Mouse (Mus musculus) liver, postnatal 0 days (tissue): ENCODE results near the gene Onecut3. TPM values are rescaled to one million over a fixed set of nuclear protein-coding genes. Genes with fewer than 3 reads are reported as not detected.

Experiments used
- ATAC-seq: fragments of 200-750 bp; cut with Nextera tagmentation; 2 replicates; pipeline ENCODE4 v1.8.0; 2017; ENCODE audit warnings: mild to moderate bottlenecking, moderate library complexity
- DNase-seq: peaks from one replicate; pipeline ENCODE4 v3.0.0-alpha.2; 2016
- H3K27ac ChIP-seq: fragments of 300-500 bp; sonication (generic); 2 replicates; pipeline ENCODE4 v1.5.1; 2014; ENCODE audit warnings: antibody characterized with exemption, moderate library complexity, mild to moderate bottlenecking, low read depth
- H3K27me3 ChIP-seq: fragments of 300-500 bp; sonication (generic); 2 replicates; pipeline ENCODE4 v1.6.1; 2014; ENCODE audit warnings: low read length, control low read depth, mixed read lengths; ENCODE audit not compliant: insufficient read depth
- H3K36me3 ChIP-seq: fragments of 300-500 bp; sonication (generic); replicated peaks from 2 replicates; pipeline ENCODE4 v1.6.1; 2014; ENCODE audit warnings: mild to moderate bottlenecking, control low read depth, low read length, moderate library complexity, mixed read lengths; ENCODE audit not compliant: insufficient read depth
- H3K4me1 ChIP-seq: fragments of 300-500 bp; sonication (generic); 2 replicates; pipeline ENCODE4 v1.6.1; 2014; ENCODE audit warnings: antibody characterized with exemption, mild to moderate bottlenecking, control low read depth; ENCODE audit not compliant: insufficient read depth
- H3K4me2 ChIP-seq: fragments of 300-500 bp; sonication (generic); 2 replicates; pipeline ENCODE4 v1.6.1; 2014; ENCODE audit warnings: low read depth, mild to moderate bottlenecking, low read length, moderate library complexity, mixed read lengths
- H3K4me3 ChIP-seq: fragments of 300-500 bp; sonication (generic); 2 replicates; pipeline ENCODE4 v1.5.1; 2014; ENCODE audit warnings: low read depth, low read length
- H3K9ac ChIP-seq: fragments of 300-500 bp; sonication (generic); replicated peaks from 2 replicates; pipeline ENCODE4 v1.6.1; 2014; ENCODE audit warnings: mild to moderate bottlenecking, moderate library complexity
- H3K9me3 ChIP-seq: fragments of 300-500 bp; sonication (generic); 2 replicates; pipeline ENCODE4 v1.6.1; 2016; ENCODE audit warnings: mild to moderate bottlenecking, control low read depth, low read length, mixed read lengths
- CTCF ChIP-seq: sonication (generic); IDR thresholded peaks from 2 replicates; pipeline ENCODE4 v1.5.1; 2016; ENCODE audit warnings: antibody characterized with exemption, low read depth
- EP300 ChIP-seq: IDR thresholded peaks from 2 replicates; pipeline ENCODE4 v1.6.1; 2016; ENCODE audit warnings: antibody characterized with exemption, low read depth, mild to moderate bottlenecking
- WGBS: fragments of 180-500 bp; shearing (Covaris S2); extraction: QIAGEN DNeasy Blood & Tissue Kit; methylation state at CpG from one replicate; pipeline ENCODE4 v1.1.7; 2014; ENCODE audit not compliant: insufficient replicate concordance; 5-methylcytosine and 5-hydroxymethylcytosine counted together
- polyA plus RNA-seq: library from polyadenylated mRNA; unstranded; fragments of >200 nt; fragmentation: Nextera tagmentation; extraction: Ambion mirVana; gene quantifications from 2 replicates; pipeline ENCODE4 v1.2.1, GENCODE M21; 2015

Onecut3 gene
- polyA plus RNA-seq, 1 experiment from 2014 or later, result not detected

- no peak for ATAC-seq
- WGBS, result 35% methylated on average over 5 of the region's 5 CpGs
These were observed 44.9 kb downstream of the Onecut3 start for GRCm38 (mm10) chr10:80539493-80539892.

DNA sequence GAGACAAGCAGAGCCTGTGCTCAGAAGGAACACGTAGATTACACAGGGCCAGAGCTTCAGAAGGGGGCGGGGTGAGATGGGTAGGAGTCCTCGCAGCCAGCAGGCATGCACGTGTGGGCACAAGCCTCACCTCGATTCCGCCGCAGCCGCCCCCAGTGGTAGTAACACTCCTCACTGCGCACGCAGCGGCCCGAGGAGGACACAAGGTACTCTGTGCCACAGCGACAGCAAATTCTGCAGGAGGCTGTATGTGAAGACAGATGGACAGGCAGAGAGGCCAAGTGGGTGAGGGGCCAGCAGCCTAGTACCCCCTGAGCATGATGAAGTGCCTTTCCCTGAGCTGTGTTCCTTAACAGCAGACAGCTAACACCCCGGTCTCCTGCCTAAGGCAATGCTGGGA is 49.2 kb downstream of the Onecut3 start:
- Histone ChIP-seq H3K4me3 (no peak overlapping the region), H3K9ac (no peak overlapping the region), H3K4me2 (no peak overlapping the region), H3K36me3 (peaks cover 68% of the 10 kb centered on the region), H3K4me1 (peaks cover 11% of the 10 kb centered on the region), H3K9me3 (no peaks in the 10 kb centered on the region), H3K27me3 (no peaks in the 10 kb centered on the region), H3K27ac (no peak overlapping the region)
- ATAC-seq, result no peak
- TF ChIP-seq CTCF (no peak), EP300 (no peak)
- 88% methylated on average over 14 of the region's 14 CpGs for WGBS
- DNase-seq, result no peak

More at GRCm38 (mm10) chr10:80539493-80539892, 44.9 kb downstream of the Onecut3 start:
- no peak for TF ChIP-seq EP300
- TF ChIP-seq CTCF, result no peak
- Histone ChIP-seq H3K9me3 (no peaks in the 10 kb centered on the region), H3K4me2 (peak overlapping the region; percentile 33; the same call in 1 of the 2 replicates), H3K4me1 (peaks cover 28% of the 10 kb centered on the region), H3K27me3 (0 out of 2 replicates have a peak, but pooled peaks cover 4% of the 10 kb centered on the region), H3K36me3 (peaks cover 27% of the 10 kb centered on the region), H3K4me3 (no peak overlapping the region), H3K9ac (no peak overlapping the region), H3K27ac (no peak overlapping the region)
- DNase-seq, result no peak

- Histone ChIP-seq H3K9me3 (no peaks in the 10 kb centered on the region), H3K9ac (no peak overlapping the region), H3K27ac (no peak overlapping the region), H3K36me3 (peaks cover 84% of the 10 kb centered on the region), H3K4me2 (no peak overlapping the region), H3K4me3 (no peak overlapping the region), H3K4me1 (peaks cover 5% of the 10 kb centered on the region; the same call in 1 of the 2 replicates), H3K27me3 (no peaks in the 10 kb centered on the region)
- no peak for DNase-seq
- 85% methylated on average over 8 of the region's 8 CpGs for WGBS
- TF ChIP-seq CTCF (no peak), EP300 (no peak)
- no peak for ATAC-seq
These were observed 51.0 kb downstream of the Onecut3 start for GRCm38 (mm10) chr10:80545590-80545989.

GRCm38 (mm10) chr10:80546945-80547344 is 52.3 kb downstream of the Onecut3 start:
- H3K4me1 ChIP-seq, result peaks cover 5% of the 10 kb centered on the region; the same call in 1 of the 2 replicates
- TF ChIP-seq EP300 (no peak), CTCF (no peak)
- H3K27ac ChIP-seq, result no peak overlapping the region
- H3K9me3 ChIP-seq, result no peaks in the 10 kb centered on the region
- no peaks in the 10 kb centered on the region for H3K27me3 ChIP-seq
- no peak overlapping the region for H3K4me3 ChIP-seq
- ATAC-seq, result peak; percentile 59
- H3K36me3 ChIP-seq, result peaks cover 86% of the 10 kb centered on the region
- H3K9ac ChIP-seq, result no peak overlapping the region
- no peak for DNase-seq
- H3K4me2 ChIP-seq, result no peak overlapping the region
- 70% methylated on average over 4 of the region's 4 CpGs for WGBS

GRCm38 (mm10) chr10:80547539-80547938 is 52.9 kb downstream of the Onecut3 start:
- H3K9ac ChIP-seq, result no peak overlapping the region
- H3K9me3 ChIP-seq, result no peaks in the 10 kb centered on the region
- H3K4me2 ChIP-seq, result no peak overlapping the region
- WGBS, result 85% methylated on average over 14 of the region's 15 CpGs
- H3K27me3 ChIP-seq, result no peaks in the 10 kb centered on the region
- ATAC-seq (no peak), DNase-seq (no peak)
- peaks cover 5% of the 10 kb centered on the region; the same call in 1 of the 2 replicates for H3K4me1 ChIP-seq
- H3K36me3 ChIP-seq, result peaks cover 80% of the 10 kb centered on the region
- no peak overlapping the region for H3K4me3 ChIP-seq
- H3K27ac ChIP-seq, result no peak overlapping the region
- TF ChIP-seq CTCF (no peak), EP300 (no peak)

DNA sequence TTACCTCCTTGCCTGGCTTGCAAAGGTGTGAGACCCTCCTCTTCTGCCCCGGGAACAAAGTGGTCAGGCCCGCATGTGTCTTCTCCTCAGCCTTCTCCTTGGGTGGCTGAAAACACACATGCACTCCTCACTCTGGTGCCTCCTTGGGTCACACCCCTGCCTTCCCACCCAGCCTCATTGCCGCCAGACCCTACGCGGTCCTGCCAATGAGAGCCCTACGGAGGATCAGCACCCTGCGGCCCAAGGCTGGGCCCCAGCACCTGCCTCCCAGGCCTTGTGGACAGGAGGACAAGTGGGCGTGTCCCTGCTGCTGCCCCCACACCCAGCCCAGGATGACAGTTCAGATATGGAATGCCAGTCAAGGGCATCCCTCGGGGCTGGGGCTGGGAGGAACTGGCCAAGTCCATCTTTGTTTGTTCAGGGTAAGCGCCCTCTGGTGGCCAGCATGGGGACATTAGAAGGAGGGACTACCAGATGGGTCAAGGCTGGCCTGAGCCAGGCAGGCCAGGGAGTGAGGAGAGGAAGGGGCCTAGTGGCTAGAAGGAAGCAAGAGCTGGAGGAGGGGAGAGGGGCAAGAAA is 53.9 kb downstream of the Onecut3 start:
- Histone ChIP-seq H3K36me3 (peaks cover 70% of the 10 kb centered on the region), H3K9ac (no peak overlapping the region), H3K4me3 (no peak overlapping the region), H3K4me2 (no peak overlapping the region), H3K27ac (no peak overlapping the region), H3K9me3 (no peaks in the 10 kb centered on the region), H3K27me3 (no peaks in the 10 kb centered on the region), H3K4me1 (peaks cover 14% of the 10 kb centered on the region)
- peak; percentile 92 for TF ChIP-seq CTCF
- no peak for TF ChIP-seq EP300
- DNase-seq (peak; percentile 80), ATAC-seq (peak; percentile 40)
- 69% methylated on average over 10 of the region's 10 CpGs for WGBS
